Mouse (Mus musculus) olfactory bulb, adult 2 months (tissue): ENCODE measurements at regions not wholly inside any gene's neighbourhood (a gene's known extent, or its start where the extent isn't known, plus 50 kb on each side); places are given as distances from the start of the nearest gene placed in this dataset.

ENCODE experiments used
- H3K27ac ChIP-seq: fragments of 200-500 bp; 2 replicates; pipeline ENCODE4 v1.5.1; 2012; ENCODE audit warnings: low read depth, low read length; ENCODE audit not compliant: insufficient read depth
- H3K4me1 ChIP-seq: fragments of 200-500 bp; 2 replicates; pipeline ENCODE4 v1.6.1; 2012; ENCODE audit warnings: low read length; ENCODE audit not compliant: control insufficient read depth, insufficient read depth
- H3K4me3 ChIP-seq: fragments of 200-500 bp; 2 replicates; pipeline ENCODE4 v1.5.1; 2012; ENCODE audit warnings: mild to moderate bottlenecking, low read depth, low read length, moderate library complexity; ENCODE audit not compliant: insufficient read depth
- CTCF ChIP-seq: fragments of 200-500 bp; IDR thresholded peaks from 2 replicates; pipeline ENCODE4 v1.5.1; 2012; ENCODE audit warnings: low read depth, mild to moderate bottlenecking, low read length, moderate library complexity; ENCODE audit not compliant: insufficient read depth
- POLR2A ChIP-seq: fragments of 200-500 bp; IDR thresholded peaks from 2 replicates; pipeline ENCODE4 v1.6.1; 2012; ENCODE audit warnings: mild to moderate bottlenecking, low read depth, low read length, moderate library complexity; ENCODE audit not compliant: insufficient read depth
- WGBS: fragments of 180-500 bp; shearing (Covaris S2); methylation state at CpG from one replicate; pipeline ENCODE4 v1.1.7; 2018; 5-methylcytosine and 5-hydroxymethylcytosine counted together

DNA sequence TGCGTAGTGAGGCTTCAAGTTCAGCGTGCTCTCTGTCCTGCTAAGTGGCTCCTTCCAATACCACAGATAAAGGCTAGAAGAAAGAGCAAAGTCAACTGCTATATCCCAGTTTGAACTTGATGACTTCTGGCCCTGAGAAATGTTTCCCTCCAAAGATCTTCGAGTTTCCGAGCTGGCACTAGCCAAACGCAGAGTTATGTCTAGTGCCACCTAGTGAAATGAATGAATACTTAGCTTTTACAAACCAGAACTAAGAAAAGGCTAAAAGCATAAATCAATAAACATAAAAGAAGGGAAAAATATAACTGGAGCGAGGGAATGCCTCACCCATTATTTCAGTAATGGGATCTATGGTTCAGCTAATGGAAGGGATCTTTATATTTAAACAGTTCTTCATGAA lies 377.7 kb upstream of the Gm26657 start:
- 39% methylated on average over 6 of the region's 6 CpGs for WGBS
- TF ChIP-seq POLR2A (no peak), CTCF (no peak)
- no peak overlapping the region for H3K4me3 ChIP-seq
- no peaks in the 10 kb centered on the region for H3K4me1 ChIP-seq
- H3K27ac ChIP-seq, result no peak overlapping the region

DNA sequence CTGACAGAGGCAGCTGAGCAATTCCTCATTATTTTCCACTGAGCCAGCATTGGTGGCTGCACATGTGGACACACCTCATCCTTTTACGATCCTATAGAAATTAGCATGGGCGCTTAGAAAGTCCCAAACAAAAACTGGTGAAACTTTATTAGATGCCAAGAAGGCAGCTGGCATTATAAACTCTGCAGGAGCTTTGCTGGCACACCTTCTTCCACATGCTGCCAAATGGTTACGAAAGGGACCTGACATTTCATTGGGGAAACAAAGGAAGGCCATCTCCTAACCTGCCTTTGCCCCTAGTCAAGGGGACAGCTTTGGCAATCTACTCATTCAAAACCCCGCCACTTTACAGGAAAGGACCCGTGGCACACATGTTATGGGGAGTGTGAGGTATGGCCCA lies 390.7 kb upstream of the Gm26657 start:
- Histone ChIP-seq H3K4me1 (no peaks in the 10 kb centered on the region), H3K27ac (no peak overlapping the region), H3K4me3 (no peak overlapping the region)
- TF ChIP-seq POLR2A (no peak), CTCF (no peak)
- 74% methylated on average over 5 of the region's 5 CpGs for WGBS

DNA sequence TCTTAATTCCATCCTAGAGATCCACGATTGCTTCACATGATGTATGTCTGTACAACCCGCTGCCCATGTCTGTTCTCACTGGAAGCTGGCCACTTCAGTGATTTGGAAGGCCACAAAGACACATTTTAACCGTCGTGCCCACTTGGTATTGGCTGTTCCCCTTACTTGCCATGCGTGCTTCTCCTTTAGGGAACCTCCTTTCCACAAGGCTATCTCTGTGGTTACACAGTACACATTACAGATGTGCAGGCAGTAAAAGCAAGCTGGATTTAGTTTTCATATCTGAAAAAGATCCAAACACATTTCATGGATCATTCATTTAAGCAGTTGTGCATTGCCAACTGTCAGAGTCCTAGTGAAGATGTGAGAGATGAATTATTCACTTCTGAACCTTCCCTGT lies 414.7 kb upstream of the Gm26657 start:
- no peak overlapping the region for H3K27ac ChIP-seq
- no peaks in the 10 kb centered on the region for H3K4me1 ChIP-seq
- 91% methylated on average over 5 of the region's 5 CpGs for WGBS
- no peak for TF ChIP-seq CTCF
- TF ChIP-seq POLR2A, result no peak
- no peak overlapping the region for H3K4me3 ChIP-seq

DNA sequence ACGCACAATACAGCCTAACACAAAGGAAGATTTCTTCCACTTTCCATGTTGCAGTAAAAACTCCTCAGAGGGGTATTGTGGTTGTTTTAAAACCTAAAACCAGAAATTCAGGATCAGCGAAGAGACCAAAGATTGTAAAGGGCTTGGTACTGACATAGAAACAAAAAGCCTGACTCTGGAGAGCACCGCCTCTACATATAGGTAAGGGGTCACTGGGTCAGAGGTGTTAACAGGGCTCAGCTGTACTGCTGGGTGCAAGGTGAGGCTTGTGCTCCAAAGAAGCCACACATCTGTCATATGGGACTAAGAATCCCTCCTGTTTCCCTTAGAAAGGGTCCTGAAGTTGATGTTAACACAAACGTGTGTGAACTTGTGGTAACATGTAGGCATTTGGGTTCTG lies 420.7 kb upstream of the Gm26657 start:
- Histone ChIP-seq H3K4me3 (no peak overlapping the region), H3K27ac (no peak overlapping the region), H3K4me1 (no peaks in the 10 kb centered on the region)
- no peak for TF ChIP-seq CTCF
- no peak for TF ChIP-seq POLR2A
- WGBS, result 84% methylated on average over 4 of the region's 4 CpGs

DNA sequence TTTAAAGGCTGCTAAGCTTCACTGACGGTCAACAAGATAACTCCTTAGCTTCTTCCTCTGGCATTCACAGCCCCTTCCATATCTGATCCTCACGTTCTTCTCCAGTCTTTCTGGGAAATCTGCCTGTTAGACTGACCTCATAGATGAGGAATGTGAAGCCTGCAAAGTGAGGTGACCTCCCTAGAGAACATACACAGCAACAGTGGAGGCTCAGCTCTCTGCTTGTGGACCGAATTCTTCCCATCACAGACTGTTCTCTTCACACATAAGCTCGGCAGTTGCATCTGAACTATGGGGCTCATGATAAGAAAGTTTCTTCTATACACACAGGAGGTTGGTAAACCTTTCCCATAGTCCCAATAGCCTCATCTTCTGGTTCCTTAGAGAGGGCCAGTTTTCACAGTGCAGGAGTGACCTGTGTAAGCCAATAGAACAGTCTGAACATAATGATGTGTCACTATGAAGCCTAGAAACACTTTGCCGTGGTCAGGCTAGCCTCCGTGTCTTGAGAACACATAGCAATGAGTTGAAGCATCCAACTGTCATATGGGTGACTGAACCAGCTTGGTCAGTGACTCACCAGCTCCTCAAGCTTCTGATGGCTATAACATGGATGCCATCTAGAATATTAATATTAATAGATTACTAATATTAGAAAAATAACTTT lies 434.1 kb upstream of the Gm26657 start:
- TF ChIP-seq POLR2A (no peak), CTCF (no peak)
- Histone ChIP-seq H3K4me3 (no peak overlapping the region), H3K27ac (no peak overlapping the region), H3K4me1 (no peaks in the 10 kb centered on the region)
- 81% methylated on average over 6 of the region's 6 CpGs for WGBS

DNA sequence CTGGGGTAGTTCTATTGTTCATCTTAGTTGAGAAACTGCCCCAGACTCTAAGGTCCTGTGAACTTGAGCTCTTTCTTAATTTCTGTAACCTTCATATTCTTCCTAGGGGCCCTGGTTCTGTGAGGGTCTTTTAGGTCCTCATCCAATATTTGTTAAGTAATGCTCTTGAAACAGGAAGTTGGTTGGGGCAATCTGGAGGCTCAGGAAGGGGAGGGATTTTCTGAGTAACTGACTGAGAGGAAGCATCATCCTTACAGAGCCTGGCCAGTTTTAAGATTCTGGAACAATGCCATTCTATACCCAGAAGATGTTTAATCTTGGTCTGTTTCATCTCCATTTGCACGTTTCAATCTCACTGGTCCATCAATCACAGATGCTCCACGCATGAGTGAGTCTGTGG lies 435.6 kb upstream of the Gm26657 start:
- Histone ChIP-seq H3K4me1 (no peaks in the 10 kb centered on the region), H3K4me3 (no peak overlapping the region), H3K27ac (no peak overlapping the region)
- no peak for TF ChIP-seq CTCF
- no peak for TF ChIP-seq POLR2A
- 52% methylated on average over 2 of the region's 2 CpGs for WGBS

DNA sequence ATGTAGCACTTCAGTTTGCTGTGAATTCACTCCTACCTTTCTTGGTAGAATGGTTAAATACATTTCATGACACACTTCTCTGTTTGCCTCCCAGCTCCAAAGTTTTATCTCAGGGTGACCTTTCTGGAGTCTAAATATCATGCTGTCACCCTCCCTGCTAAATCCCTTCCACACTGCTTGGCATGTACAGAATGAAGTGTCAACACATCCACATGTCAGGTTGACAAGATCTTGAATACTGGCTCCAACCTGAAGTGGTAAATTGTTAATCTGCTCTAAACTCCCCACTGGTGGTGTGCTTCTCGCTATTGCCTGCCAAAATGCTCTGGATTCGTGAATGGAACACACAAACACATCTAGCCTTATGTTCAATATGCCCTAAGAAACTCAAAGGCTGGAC lies 451.9 kb upstream of the Gm26657 start:
- no peak overlapping the region for H3K4me3 ChIP-seq
- no peak for TF ChIP-seq CTCF
- no peak for TF ChIP-seq POLR2A
- no peak overlapping the region for H3K27ac ChIP-seq
- 76% methylated on average over 2 of the region's 2 CpGs for WGBS
- H3K4me1 ChIP-seq, result no peaks in the 10 kb centered on the region

DNA sequence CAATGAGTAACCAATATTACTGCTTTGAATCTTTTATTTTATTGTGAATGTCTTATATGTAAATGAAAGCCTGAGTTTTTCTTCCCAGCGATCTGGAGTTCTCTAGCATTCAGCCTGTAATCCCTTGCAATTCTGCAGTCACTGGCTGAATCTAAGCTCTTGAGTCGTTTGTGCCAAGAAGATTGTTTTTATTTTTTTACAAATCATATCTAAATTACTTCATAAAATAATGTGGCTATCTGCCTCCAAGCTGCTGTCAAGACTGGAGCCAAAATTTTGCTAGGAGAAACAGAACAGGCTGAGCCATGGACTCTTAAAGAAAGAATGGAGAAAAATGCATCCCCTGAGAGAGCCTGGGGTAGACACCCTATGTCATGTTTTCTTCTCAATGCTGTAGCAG lies 455.4 kb upstream of the Gm26657 start:
- no peak overlapping the region for H3K27ac ChIP-seq
- H3K4me1 ChIP-seq, result no peaks in the 10 kb centered on the region
- WGBS, result 54% methylated on average over 2 of the region's 2 CpGs
- H3K4me3 ChIP-seq, result no peak overlapping the region
- no peak for TF ChIP-seq CTCF

DNA sequence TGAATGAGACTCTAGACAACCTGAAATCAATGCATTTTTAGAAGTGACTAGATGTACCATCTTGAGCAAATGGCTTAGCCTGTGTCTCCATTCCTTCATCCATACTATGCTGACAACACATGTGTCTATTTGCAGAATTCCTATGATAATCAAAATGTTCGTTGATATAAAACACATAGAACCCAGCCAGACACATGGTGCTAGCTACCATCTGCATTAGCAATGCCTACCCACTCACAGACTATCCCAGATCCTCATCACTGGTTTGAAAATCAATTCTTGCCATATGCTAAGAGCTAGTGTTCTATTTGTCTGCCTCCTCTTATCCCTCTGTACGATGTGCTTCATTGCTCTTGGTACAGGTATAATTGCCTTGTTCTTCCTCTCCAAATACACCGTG lies 464.0 kb upstream of the Gm26657 start:
- WGBS, result 71% methylated on average over 3 of the region's 3 CpGs
- no peak for TF ChIP-seq CTCF
- no peak for TF ChIP-seq POLR2A

DNA sequence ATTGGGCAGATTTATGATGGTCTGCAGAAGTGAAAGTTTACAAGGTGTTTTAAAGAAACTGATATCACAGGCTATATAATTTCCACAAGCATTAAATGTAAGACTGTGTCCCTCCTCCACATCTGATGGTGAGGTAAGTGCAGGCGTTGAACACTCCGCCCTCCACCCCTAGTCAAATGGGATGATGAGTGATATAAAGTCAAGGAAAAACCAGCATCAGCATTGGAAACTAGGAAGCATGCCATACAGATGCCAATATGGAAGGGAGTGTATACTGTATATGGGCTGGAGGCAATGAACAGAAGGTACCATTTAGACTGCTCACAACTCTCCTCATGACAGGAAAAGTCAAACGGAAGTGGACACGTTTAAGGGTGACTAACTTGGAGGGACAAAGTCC lies 468.5 kb upstream of the Gm26657 start:
- H3K4me1 ChIP-seq, result no peaks in the 10 kb centered on the region
- no peak overlapping the region for H3K27ac ChIP-seq
- 94% methylated on average over 4 of the region's 4 CpGs for WGBS
- H3K4me3 ChIP-seq, result no peak overlapping the region
- no peak for TF ChIP-seq CTCF
- no peak for TF ChIP-seq POLR2A

More for the DNA sequence above, 464.0 kb upstream of the Gm26657 start:
- H3K27ac ChIP-seq, result no peak overlapping the region
- no peak overlapping the region for H3K4me3 ChIP-seq
- no peaks in the 10 kb centered on the region for H3K4me1 ChIP-seq
